Mouse (Mus musculus): ENCODE measurements around the gene Lgals3bp. TPM values are rescaled to one million over a fixed set of nuclear protein-coding genes. Genes with fewer than 3 reads are reported as not detected.
A peak's percentile ranks its signal among the peaks of the same experiment; 100 is the strongest.

Lgals3bp gene
- 2.7 and 2.8 TPM in 2 replicates for polyA plus RNA-seq (2015; fragmentation: Nextera tagmentation; extraction: Ambion mirVana)

DNA sequence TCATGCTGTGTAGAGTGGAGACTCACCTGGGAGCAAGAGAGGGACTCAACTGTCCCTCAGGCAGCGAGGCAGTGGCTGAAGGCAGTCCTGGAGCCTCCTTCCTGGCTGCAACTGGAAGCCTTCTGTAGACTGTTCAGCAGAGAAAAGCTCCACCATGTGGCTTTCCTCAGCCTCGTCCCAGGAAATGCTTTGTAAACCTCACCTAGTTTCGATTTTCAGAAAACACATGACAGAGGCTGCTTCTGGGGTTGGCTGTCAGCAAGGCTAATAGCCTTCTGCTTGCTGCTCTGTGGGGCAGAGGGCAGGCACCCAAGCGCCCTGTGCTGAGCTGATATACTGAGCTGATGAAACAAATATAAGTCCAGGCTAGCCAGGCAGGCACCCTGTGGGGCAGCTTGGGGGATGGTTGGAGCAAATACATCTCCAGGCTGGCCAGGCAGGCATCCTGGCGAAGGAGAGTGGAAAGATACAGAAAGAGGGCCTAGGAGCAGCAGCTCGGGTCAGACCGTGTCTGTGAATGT lies at the start of gene Lgals3bp:
Lgals3bp (minus strand) TSS at position 333 of the 521 bp plus-strand sequence.
- H3K4me1 ChIP-seq (replicated peaks; ENCODE audit: control insufficient read depth, insufficient read depth, low read length), result no peaks in the 10 kb centered on the region
- no peak within 1 kb of the TSS for H3K9ac ChIP-seq (replicated peaks; ENCODE audit: low read depth, low read length)
- no peaks in the 10 kb centered on the region for H3K36me3 ChIP-seq (ENCODE audit: control insufficient read depth, insufficient read depth)
- ATAC-seq, result 0 out of 2 replicates have a peak, but pooled peaks have one; percentile 58
- no peak within 1 kb of the TSS for H3K4me2 ChIP-seq (ENCODE audit: low read length)
- WGBS, result 53% methylated on average over 7 of the region's 7 CpGs
- no peaks in the 10 kb centered on the region for H3K27me3 ChIP-seq (replicated peaks; ENCODE audit: control insufficient read depth, insufficient read depth, low read length)
- H3K4me3 ChIP-seq (replicated peaks; ENCODE audit: low read length), result no peak within 1 kb of the TSS
- no peak within 1 kb of the TSS for H3K27ac ChIP-seq (ENCODE audit: low read length)
- no peaks in the 10 kb centered on the region for H3K9me3 ChIP-seq (ENCODE audit: control insufficient read depth, low read length)

DNA sequence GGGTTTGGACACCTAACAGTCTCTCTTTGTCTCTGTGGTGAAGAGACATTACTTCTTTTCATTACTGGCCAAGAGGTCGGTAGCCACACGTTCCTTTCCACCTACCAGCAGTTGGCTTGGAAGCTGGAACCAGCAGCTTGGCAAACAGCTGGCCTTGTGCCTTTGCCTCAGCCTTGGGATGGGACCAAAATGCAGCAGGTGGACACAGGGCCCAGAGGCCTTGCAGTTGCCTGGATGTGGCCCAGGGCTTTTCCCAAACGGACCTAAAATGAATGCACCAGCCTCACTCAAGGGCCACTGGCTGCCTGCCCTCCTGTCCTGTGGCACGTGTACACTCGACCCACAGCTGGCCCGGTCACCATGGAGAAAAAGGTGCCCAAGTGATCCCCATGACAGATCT lies 49.3 kb upstream of the Lgals3bp start:
- ATAC-seq, result no peak
- Histone ChIP-seq H3K27me3 (replicated peaks; ENCODE audit: control insufficient read depth, insufficient read depth, low read length) (no peaks in the 10 kb centered on the region), H3K36me3 (ENCODE audit: control insufficient read depth, insufficient read depth) (no peaks in the 10 kb centered on the region), H3K27ac (ENCODE audit: low read length) (no peak overlapping the region), H3K9ac (replicated peaks; ENCODE audit: low read depth, low read length) (no peak overlapping the region), H3K4me2 (ENCODE audit: low read length) (no peak overlapping the region), H3K4me3 (replicated peaks; ENCODE audit: low read length) (no peak overlapping the region), H3K4me1 (replicated peaks; ENCODE audit: control insufficient read depth, insufficient read depth, low read length) (no peaks in the 10 kb centered on the region), H3K9me3 (ENCODE audit: control insufficient read depth, low read length) (no peaks in the 10 kb centered on the region)
- 85% methylated on average over 6 of the region's 6 CpGs for WGBS

DNA sequence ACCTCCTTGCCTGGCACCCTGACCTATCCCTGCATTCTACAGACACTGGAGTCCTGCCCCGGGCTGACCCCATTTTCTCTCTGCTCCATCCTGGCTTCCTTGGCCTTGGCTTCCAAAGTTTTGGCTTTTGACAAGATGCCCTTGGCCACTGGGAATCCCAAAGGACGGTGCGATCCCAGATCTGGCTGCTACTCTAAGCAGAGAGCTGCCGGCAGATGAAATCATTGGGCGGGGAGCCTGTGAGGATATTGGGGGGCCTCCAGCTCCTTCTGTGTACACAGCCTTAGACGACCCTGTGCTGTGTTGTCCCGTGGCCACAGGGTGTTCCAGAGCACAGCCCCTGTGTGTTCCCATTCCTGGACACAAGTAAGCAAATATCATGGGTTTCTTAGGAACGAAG lies 46.5 kb upstream of the Lgals3bp start:
- no peak overlapping the region for H3K4me2 ChIP-seq (ENCODE audit: low read length)
- no peaks in the 10 kb centered on the region for H3K9me3 ChIP-seq (ENCODE audit: control insufficient read depth, low read length)
- no peak for ATAC-seq
- H3K36me3 ChIP-seq (ENCODE audit: control insufficient read depth, insufficient read depth), result no peaks in the 10 kb centered on the region
- H3K9ac ChIP-seq (replicated peaks; ENCODE audit: low read depth, low read length), result no peak overlapping the region
- no peaks in the 10 kb centered on the region for H3K27me3 ChIP-seq (replicated peaks; ENCODE audit: control insufficient read depth, insufficient read depth, low read length)
- H3K4me3 ChIP-seq (replicated peaks; ENCODE audit: low read length), result no peak overlapping the region
- no peaks in the 10 kb centered on the region for H3K4me1 ChIP-seq (replicated peaks; ENCODE audit: control insufficient read depth, insufficient read depth, low read length)
- H3K27ac ChIP-seq (ENCODE audit: low read length), result no peak overlapping the region
- WGBS, result 82% methylated on average over 8 of the region's 8 CpGs

DNA sequence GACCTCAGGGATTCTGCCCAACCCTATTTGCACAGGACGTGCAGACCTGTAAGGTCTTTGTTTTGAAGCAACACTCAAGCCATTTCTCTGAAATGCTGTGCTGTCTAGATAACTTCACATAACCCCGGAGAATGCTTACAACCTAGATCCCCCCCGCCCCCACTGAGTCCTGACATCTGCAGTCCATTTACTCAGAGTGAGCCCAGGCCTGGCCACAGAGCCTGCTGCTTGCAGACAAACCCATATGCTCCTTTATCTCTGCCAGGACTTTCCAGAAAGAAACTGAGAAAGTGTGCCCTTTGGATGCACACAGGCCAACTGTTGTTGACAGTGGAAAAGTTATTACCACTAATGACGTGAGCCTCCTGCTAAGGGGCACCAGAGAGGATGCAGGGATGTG lies 45.5 kb upstream of the Lgals3bp start:
- WGBS, result 66% methylated on average over 4 of the region's 4 CpGs
- no peak for ATAC-seq
- H3K4me1 ChIP-seq (replicated peaks; ENCODE audit: control insufficient read depth, insufficient read depth, low read length), result no peaks in the 10 kb centered on the region

DNA sequence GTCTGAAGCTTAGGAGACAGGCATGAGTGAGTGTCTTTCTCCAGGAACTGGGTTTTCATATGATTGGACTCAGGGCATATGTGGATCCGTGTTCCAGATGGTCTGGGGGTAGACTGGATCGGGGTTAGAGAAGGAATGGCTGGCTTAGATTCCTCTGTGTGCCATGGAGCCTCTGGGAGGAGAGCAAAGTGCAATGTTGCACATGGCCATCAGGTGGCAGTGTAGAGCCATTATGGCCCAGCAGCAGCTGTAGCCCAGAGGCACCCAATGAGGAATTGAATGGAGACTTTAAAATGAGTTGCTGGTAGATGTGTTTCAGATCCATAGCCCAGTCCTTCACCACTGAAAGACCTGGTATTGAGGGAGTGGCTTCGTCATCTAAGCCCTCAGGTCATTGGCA lies 44.0 kb upstream of the Lgals3bp start:
- H3K4me1 ChIP-seq (replicated peaks; ENCODE audit: control insufficient read depth, insufficient read depth, low read length), result no peaks in the 10 kb centered on the region
- H3K36me3 ChIP-seq (ENCODE audit: control insufficient read depth, insufficient read depth), result no peaks in the 10 kb centered on the region
- H3K27ac ChIP-seq (ENCODE audit: low read length), result no peak overlapping the region
- 13% methylated on average over 3 of the region's 3 CpGs for WGBS
- H3K27me3 ChIP-seq (replicated peaks; ENCODE audit: control insufficient read depth, insufficient read depth, low read length), result no peaks in the 10 kb centered on the region
- H3K4me3 ChIP-seq (replicated peaks; ENCODE audit: low read length), result no peak overlapping the region
- H3K9ac ChIP-seq (replicated peaks; ENCODE audit: low read depth, low read length), result no peak overlapping the region
- H3K9me3 ChIP-seq (ENCODE audit: control insufficient read depth, low read length), result no peaks in the 10 kb centered on the region
- peak; percentile 85 for ATAC-seq
- H3K4me2 ChIP-seq (ENCODE audit: low read length), result no peak overlapping the region

More for the DNA sequence above, 45.5 kb upstream of the Lgals3bp start:
- no peak overlapping the region for H3K4me2 ChIP-seq (ENCODE audit: low read length)
- H3K9ac ChIP-seq (replicated peaks; ENCODE audit: low read depth, low read length), result no peak overlapping the region
- no peaks in the 10 kb centered on the region for H3K36me3 ChIP-seq (ENCODE audit: control insufficient read depth, insufficient read depth)
- H3K27ac ChIP-seq (ENCODE audit: low read length), result no peak overlapping the region
- no peak overlapping the region for H3K4me3 ChIP-seq (replicated peaks; ENCODE audit: low read length)
- no peaks in the 10 kb centered on the region for H3K27me3 ChIP-seq (replicated peaks; ENCODE audit: control insufficient read depth, insufficient read depth, low read length)
- H3K9me3 ChIP-seq (ENCODE audit: control insufficient read depth, low read length), result no peaks in the 10 kb centered on the region

DNA sequence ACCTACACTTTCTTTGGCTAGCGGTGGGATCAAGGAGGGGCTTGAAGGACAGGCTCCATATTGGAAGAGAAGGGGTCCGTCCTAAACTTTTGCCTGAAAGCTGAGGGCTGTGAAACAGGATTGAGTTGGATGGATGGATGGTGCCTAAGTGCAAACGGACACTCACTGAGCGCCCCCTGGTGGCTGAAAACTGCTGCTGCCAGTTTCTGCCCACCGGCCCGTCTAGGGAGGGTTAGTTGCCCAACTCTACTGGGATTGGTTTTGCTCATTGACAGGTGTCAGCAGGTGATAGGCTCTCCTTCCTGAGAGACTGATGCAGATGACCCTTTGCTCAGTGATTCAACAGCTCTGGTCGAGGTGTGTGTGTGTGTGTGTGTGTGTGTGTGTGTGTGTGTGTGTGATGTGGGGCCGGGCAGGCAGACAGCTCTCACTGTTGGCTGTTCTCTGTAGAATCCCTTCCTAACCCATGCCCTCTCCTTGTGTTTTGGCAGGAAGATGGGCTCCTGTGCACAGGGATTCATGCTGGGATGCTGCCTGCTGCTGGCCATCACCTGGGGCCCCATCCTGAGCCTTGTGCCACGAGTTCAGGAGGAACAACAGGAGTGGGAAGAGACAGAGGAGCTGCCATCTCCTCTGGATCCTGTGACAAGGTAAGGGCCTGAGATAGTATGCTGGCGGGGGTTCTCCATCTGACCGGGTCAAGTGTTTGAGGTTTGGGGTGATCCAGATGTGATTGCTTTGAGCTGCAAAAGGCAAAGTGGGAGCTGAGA lies 41.5 kb upstream of the Lgals3bp start:
- Histone ChIP-seq H3K4me2 (ENCODE audit: low read length) (no peak overlapping the region), H3K27ac (ENCODE audit: low read length) (no peak overlapping the region), H3K4me3 (replicated peaks; ENCODE audit: low read length) (no peak overlapping the region), H3K9me3 (ENCODE audit: control insufficient read depth, low read length) (no peaks in the 10 kb centered on the region), H3K9ac (replicated peaks; ENCODE audit: low read depth, low read length) (no peak overlapping the region), H3K4me1 (replicated peaks; ENCODE audit: control insufficient read depth, insufficient read depth, low read length) (peaks cover 11% of the 10 kb centered on the region), H3K36me3 (ENCODE audit: control insufficient read depth, insufficient read depth) (no peaks in the 10 kb centered on the region), H3K27me3 (replicated peaks; ENCODE audit: control insufficient read depth, insufficient read depth, low read length) (no peaks in the 10 kb centered on the region)
- no peak for ATAC-seq
- WGBS, result 35% methylated on average over 11 of the region's 11 CpGs

DNA sequence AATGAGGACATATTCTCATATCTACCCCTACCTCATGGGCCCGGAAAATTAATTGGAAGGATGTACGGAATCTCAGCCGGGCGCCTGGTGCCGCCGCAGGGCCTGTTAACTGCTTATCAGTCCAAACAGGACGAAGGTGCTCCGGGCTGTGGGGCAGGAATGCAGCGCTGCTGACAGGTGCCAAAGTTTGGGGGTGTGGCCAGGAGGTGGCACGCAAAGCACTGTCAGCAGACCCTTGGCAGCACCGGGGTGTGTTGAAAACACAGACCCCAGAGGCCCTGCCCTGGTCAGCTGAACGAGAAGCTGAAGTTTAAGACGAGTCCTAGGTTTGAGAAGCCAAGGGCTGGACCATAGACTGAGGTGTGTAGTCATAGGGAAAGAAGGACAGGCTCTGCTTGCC lies 40.8 kb upstream of the Lgals3bp start:
- Histone ChIP-seq H3K36me3 (ENCODE audit: control insufficient read depth, insufficient read depth) (no peaks in the 10 kb centered on the region), H3K9me3 (ENCODE audit: control insufficient read depth, low read length) (no peaks in the 10 kb centered on the region), H3K4me2 (ENCODE audit: low read length) (no peak overlapping the region), H3K9ac (replicated peaks; ENCODE audit: low read depth, low read length) (no peak overlapping the region), H3K4me3 (replicated peaks; ENCODE audit: low read length) (no peak overlapping the region), H3K4me1 (replicated peaks; ENCODE audit: control insufficient read depth, insufficient read depth, low read length) (peaks cover 18% of the 10 kb centered on the region), H3K27me3 (replicated peaks; ENCODE audit: control insufficient read depth, insufficient read depth, low read length) (no peaks in the 10 kb centered on the region), H3K27ac (ENCODE audit: low read length) (no peak overlapping the region)
- no peak for ATAC-seq
- WGBS, result 76% methylated on average over 13 of the region's 13 CpGs

DNA sequence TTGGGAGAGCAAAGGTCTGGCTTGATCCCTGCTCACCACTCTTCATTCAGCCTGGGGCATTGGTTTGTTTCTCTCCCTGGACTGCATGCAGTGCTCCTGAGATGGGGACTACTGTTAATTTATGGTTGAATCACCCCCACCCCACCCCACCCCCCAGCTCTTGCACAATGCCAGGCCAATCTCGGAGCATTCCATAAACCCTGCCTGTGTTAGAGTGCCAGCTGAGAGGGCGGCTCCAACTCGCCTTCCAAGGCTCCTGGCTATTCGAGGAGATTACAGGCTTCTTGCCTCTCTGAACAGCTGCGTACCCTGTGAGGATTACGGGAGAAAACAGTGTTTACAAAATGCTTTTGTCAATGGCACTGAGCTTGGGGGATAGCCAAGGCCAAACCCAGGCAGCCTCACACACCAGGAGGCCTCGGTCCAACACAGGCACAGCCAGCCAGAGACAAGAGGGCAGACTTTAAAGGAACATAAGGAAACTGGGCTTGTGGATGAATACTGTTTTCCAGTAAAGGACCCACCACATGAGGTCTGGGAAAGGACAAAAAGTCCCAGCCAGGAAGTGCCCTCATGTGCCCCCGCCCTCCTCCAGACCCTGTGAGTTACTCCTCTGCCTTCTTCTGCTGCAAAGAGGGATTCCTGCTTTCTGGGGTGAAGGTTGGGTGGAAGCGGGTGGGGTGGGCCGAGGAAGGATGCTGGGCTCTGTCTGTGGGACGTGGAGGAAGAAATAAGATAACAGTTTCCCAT lies 36.9 kb upstream of the Lgals3bp start:
- Histone ChIP-seq H3K4me1 (replicated peaks; ENCODE audit: control insufficient read depth, insufficient read depth, low read length) (peaks cover 33% of the 10 kb centered on the region), H3K27ac (ENCODE audit: low read length) (peak overlapping the region; percentile 71), H3K36me3 (ENCODE audit: control insufficient read depth, insufficient read depth) (no peaks in the 10 kb centered on the region), H3K9ac (replicated peaks; ENCODE audit: low read depth, low read length) (0 out of 2 replicates have a peak overlapping the region, but pooled peaks have one; percentile 26), H3K27me3 (replicated peaks; ENCODE audit: control insufficient read depth, insufficient read depth, low read length) (no peaks in the 10 kb centered on the region), H3K4me3 (replicated peaks; ENCODE audit: low read length) (no peak overlapping the region), H3K4me2 (ENCODE audit: low read length) (no peak overlapping the region; the same call in 1 of the 2 replicates), H3K9me3 (ENCODE audit: control insufficient read depth, low read length) (no peaks in the 10 kb centered on the region)
- 13% methylated on average over 11 of the region's 11 CpGs for WGBS
- peak; percentile 83 for ATAC-seq

DNA sequence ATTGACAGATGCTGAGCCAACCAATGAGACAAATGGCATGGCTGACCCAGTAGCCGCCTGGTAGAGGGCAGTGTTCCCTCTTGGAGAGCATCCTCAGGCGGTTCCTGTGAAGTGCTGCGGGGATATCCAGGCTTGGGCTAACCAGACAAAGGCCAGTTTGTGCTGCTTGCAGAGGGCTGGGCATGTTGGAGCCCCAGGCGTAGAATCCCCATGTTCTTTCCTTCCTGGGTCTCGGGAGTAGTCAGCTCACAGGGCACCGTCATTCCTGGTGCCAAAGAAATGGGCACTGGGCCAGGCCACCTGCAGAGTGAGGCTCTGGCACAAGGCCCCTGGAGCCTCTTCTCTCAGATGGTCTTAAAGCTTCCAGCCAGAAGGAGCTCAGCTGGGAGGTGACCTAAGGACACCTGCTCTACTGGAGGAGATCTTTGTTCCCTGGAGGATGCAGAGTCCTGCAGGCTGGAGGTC lies 34.6 kb upstream of the Lgals3bp start:
- no peaks in the 10 kb centered on the region for H3K36me3 ChIP-seq (ENCODE audit: control insufficient read depth, insufficient read depth)

More for the DNA sequence above, 34.6 kb upstream of the Lgals3bp start:
- H3K9me3 ChIP-seq (ENCODE audit: control insufficient read depth, low read length), result no peaks in the 10 kb centered on the region
- H3K9ac ChIP-seq (replicated peaks; ENCODE audit: low read depth, low read length), result no peak overlapping the region
- peaks cover 40% of the 10 kb centered on the region for H3K4me1 ChIP-seq (replicated peaks; ENCODE audit: control insufficient read depth, insufficient read depth, low read length)
- no peak overlapping the region for H3K4me3 ChIP-seq (replicated peaks; ENCODE audit: low read length)
- ATAC-seq, result peak; percentile 35; the same call in 1 of the 2 replicates
- WGBS, result 10% methylated on average over 6 of the region's 6 CpGs
- H3K4me2 ChIP-seq (ENCODE audit: low read length), result no peak overlapping the region
- H3K27ac ChIP-seq (ENCODE audit: low read length), result 0 out of 2 replicates have a peak overlapping the region, but pooled peaks have one; percentile 30
- H3K27me3 ChIP-seq (replicated peaks; ENCODE audit: control insufficient read depth, insufficient read depth, low read length), result no peaks in the 10 kb centered on the region

Measured in forebrain, embryonic 16.5 days (tissue).